Mouse (Mus musculus): ENCODE measurements at regions not wholly inside any gene's neighbourhood (a gene's known extent, or its start where the extent isn't known, plus 50 kb on each side); places are given as distances from the start of the nearest gene placed in this dataset.

GRCm38 (mm10) chr3:34443731-34444628 lies 206.2 kb upstream of the Sox2 start:
- H3K36me3 ChIP-seq (ENCODE audit: control insufficient read depth, insufficient read depth), result no peaks in the 10 kb centered on the region
- no peaks in the 10 kb centered on the region for H3K79me2 ChIP-seq (ENCODE audit: control insufficient read depth, insufficient read depth)
- TF ChIP-seq USF1 (IDR thresholded peaks at IDR 0.05; ENCODE audit: low read depth) (no peak), MAX (IDR thresholded peaks at IDR 0.05) (no peak), MYOG (IDR thresholded peaks at IDR 0.05; ENCODE audit: control insufficient read depth, extremely low read depth, insufficient read length) (no peak), CTCF (IDR thresholded peaks at IDR 0.05; ENCODE audit: control insufficient read depth, insufficient read depth, insufficient read length) (no peak), FOSL1 (IDR thresholded peaks at IDR 0.05; ENCODE audit: insufficient read depth, low read length, poor library complexity, severe bottlenecking) (no peak), MYOD1 (IDR thresholded peaks at IDR 0.05; ENCODE audit: control insufficient read depth, insufficient read length, low read depth) (peak; percentile 34)

GRCm38 (mm10) chr3:34443307-34443706 lies 206.9 kb upstream of the Sox2 start:
- H3K79me2 ChIP-seq (ENCODE audit: control insufficient read depth, insufficient read depth), result no peaks in the 10 kb centered on the region
- no peaks in the 10 kb centered on the region for H3K36me3 ChIP-seq (ENCODE audit: control insufficient read depth, insufficient read depth)
- H3ac ChIP-seq (ENCODE audit: control insufficient read depth, insufficient read length, low read depth), result no peak overlapping the region
- no peaks in the 10 kb centered on the region for H3K27me3 ChIP-seq (ENCODE audit: control insufficient read depth, insufficient read depth, insufficient read length)
- no peaks in the 10 kb centered on the region for H3K79me3 ChIP-seq (ENCODE audit: low read depth)
- TF ChIP-seq FOSL1 (IDR thresholded peaks at IDR 0.05; ENCODE audit: insufficient read depth, low read length, poor library complexity, severe bottlenecking) (peak; percentile 57), MYOG (IDR thresholded peaks at IDR 0.05; ENCODE audit: control insufficient read depth, extremely low read depth, insufficient read length) (no peak), USF1 (IDR thresholded peaks at IDR 0.05; ENCODE audit: low read depth) (no peak), CTCF (IDR thresholded peaks at IDR 0.05; ENCODE audit: control insufficient read depth, insufficient read depth, insufficient read length) (no peak)
- H3K4me3 ChIP-seq (ENCODE audit: insufficient read depth, poor library complexity, severe bottlenecking), result no peak overlapping the region

More at GRCm38 (mm10) chr3:34443731-34444628, 206.2 kb upstream of the Sox2 start:
- Histone ChIP-seq H3K4me3 (ENCODE audit: insufficient read depth, poor library complexity, severe bottlenecking) (no peak overlapping the region), H3K79me3 (ENCODE audit: low read depth) (no peaks in the 10 kb centered on the region), H3ac (ENCODE audit: control insufficient read depth, insufficient read length, low read depth) (no peak overlapping the region), H3K27me3 (ENCODE audit: control insufficient read depth, insufficient read depth, insufficient read length) (no peaks in the 10 kb centered on the region)

GRCm38 (mm10) chr3:34441792-34442191 lies 208.4 kb upstream of the Sox2 start:
- no peak overlapping the region for H3ac ChIP-seq (ENCODE audit: control insufficient read depth, insufficient read length, low read depth)
- H3K79me3 ChIP-seq (ENCODE audit: low read depth), result no peaks in the 10 kb centered on the region
- H3K4me3 ChIP-seq (ENCODE audit: insufficient read depth, poor library complexity, severe bottlenecking), result no peak overlapping the region
- TF ChIP-seq USF1 (IDR thresholded peaks at IDR 0.05; ENCODE audit: low read depth) (no peak), CTCF (IDR thresholded peaks at IDR 0.05; ENCODE audit: control insufficient read depth, insufficient read depth, insufficient read length) (no peak), MAX (IDR thresholded peaks at IDR 0.05) (no peak), FOSL1 (IDR thresholded peaks at IDR 0.05; ENCODE audit: insufficient read depth, low read length, poor library complexity, severe bottlenecking) (no peak), MYOG (IDR thresholded peaks at IDR 0.05; ENCODE audit: control insufficient read depth, extremely low read depth, insufficient read length) (no peak), CEBPB (IDR thresholded peaks at IDR 0.05; ENCODE audit: low read depth) (no peak), MYOD1 (IDR thresholded peaks at IDR 0.05; ENCODE audit: control insufficient read depth, insufficient read length, low read depth) (no peak)
- H3K36me3 ChIP-seq (ENCODE audit: control insufficient read depth, insufficient read depth), result no peaks in the 10 kb centered on the region
- no peaks in the 10 kb centered on the region for H3K27me3 ChIP-seq (ENCODE audit: control insufficient read depth, insufficient read depth, insufficient read length)
- H3K79me2 ChIP-seq (ENCODE audit: control insufficient read depth, insufficient read depth), result no peaks in the 10 kb centered on the region

GRCm38 (mm10) chr3:34441266-34441665 lies 208.9 kb upstream of the Sox2 start:
- TF ChIP-seq CEBPB (IDR thresholded peaks at IDR 0.05; ENCODE audit: low read depth) (no peak), MYOG (IDR thresholded peaks at IDR 0.05; ENCODE audit: control insufficient read depth, extremely low read depth, insufficient read length) (no peak), CTCF (IDR thresholded peaks at IDR 0.05; ENCODE audit: control insufficient read depth, insufficient read depth, insufficient read length) (no peak), MAX (IDR thresholded peaks at IDR 0.05) (no peak), MYOD1 (IDR thresholded peaks at IDR 0.05; ENCODE audit: control insufficient read depth, insufficient read length, low read depth) (no peak), USF1 (IDR thresholded peaks at IDR 0.05; ENCODE audit: low read depth) (no peak), FOSL1 (IDR thresholded peaks at IDR 0.05; ENCODE audit: insufficient read depth, low read length, poor library complexity, severe bottlenecking) (no peak)
- no peaks in the 10 kb centered on the region for H3K79me2 ChIP-seq (ENCODE audit: control insufficient read depth, insufficient read depth)

DNA sequence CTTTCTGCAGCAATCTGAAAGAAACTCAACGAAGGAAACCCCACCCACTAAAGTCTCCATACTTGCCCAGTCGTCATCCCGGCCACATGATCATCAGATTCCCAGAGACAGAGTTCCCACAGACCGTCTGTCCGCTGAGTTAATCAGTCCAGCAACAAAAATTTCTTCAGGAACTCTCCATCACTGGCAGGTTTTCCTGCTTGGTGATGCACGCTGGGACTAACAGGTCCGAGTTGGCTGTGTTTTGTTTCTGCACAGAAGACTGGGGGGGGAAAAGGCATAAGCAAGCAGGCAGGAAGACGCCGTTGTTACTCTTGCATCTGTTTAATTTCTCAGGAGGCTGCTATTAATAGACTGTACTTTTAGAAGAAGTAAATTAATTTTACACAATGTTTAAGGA lies 215.3 kb upstream of the Sox2 start:
- TF ChIP-seq CEBPB (IDR thresholded peaks at IDR 0.05; ENCODE audit: low read depth), result no peak
- no peak for TF ChIP-seq CTCF (IDR thresholded peaks at IDR 0.05; ENCODE audit: control insufficient read depth, insufficient read depth, insufficient read length)
- TF ChIP-seq MYOG (IDR thresholded peaks at IDR 0.05; ENCODE audit: control insufficient read depth, extremely low read depth, insufficient read length), result no peak
- no peak for TF ChIP-seq MYOD1 (IDR thresholded peaks at IDR 0.05; ENCODE audit: control insufficient read depth, insufficient read length, low read depth)
- no peak for TF ChIP-seq MAX (IDR thresholded peaks at IDR 0.05)
- TF ChIP-seq USF1 (IDR thresholded peaks at IDR 0.05; ENCODE audit: low read depth), result no peak
- no peak for TF ChIP-seq FOSL1 (IDR thresholded peaks at IDR 0.05; ENCODE audit: insufficient read depth, low read length, poor library complexity, severe bottlenecking)
- no peak overlapping the region for H3K4me3 ChIP-seq (ENCODE audit: insufficient read depth, poor library complexity, severe bottlenecking)

More at GRCm38 (mm10) chr3:34441266-34441665, 208.9 kb upstream of the Sox2 start:
- H3K79me3 ChIP-seq (ENCODE audit: low read depth), result no peaks in the 10 kb centered on the region
- H3K27me3 ChIP-seq (ENCODE audit: control insufficient read depth, insufficient read depth, insufficient read length), result no peaks in the 10 kb centered on the region
- no peaks in the 10 kb centered on the region for H3K36me3 ChIP-seq (ENCODE audit: control insufficient read depth, insufficient read depth)
- no peak overlapping the region for H3ac ChIP-seq (ENCODE audit: control insufficient read depth, insufficient read length, low read depth)
- H3K4me3 ChIP-seq (ENCODE audit: insufficient read depth, poor library complexity, severe bottlenecking), result no peak overlapping the region

More for the DNA sequence above, 215.3 kb upstream of the Sox2 start:
- H3K79me3 ChIP-seq (ENCODE audit: low read depth), result no peaks in the 10 kb centered on the region
- no peak overlapping the region for H3ac ChIP-seq (ENCODE audit: control insufficient read depth, insufficient read length, low read depth)
- no peaks in the 10 kb centered on the region for H3K36me3 ChIP-seq (ENCODE audit: control insufficient read depth, insufficient read depth)
- no peaks in the 10 kb centered on the region for H3K79me2 ChIP-seq (ENCODE audit: control insufficient read depth, insufficient read depth)
- no peaks in the 10 kb centered on the region for H3K27me3 ChIP-seq (ENCODE audit: control insufficient read depth, insufficient read depth, insufficient read length)
